Mouse (Mus musculus) B cell, adult 67 days (primary cell): ENCODE measurements around the gene Gm21903. TPM values are rescaled to one million over a fixed set of nuclear protein-coding genes. Genes with fewer than 3 reads are reported as not detected.

Experiments
- total RNA-seq, 2 experiments: library from RNA; stranded (reverse); gene quantifications; 4 replicates each; pipeline ENCODE4 v1.2.4; 2023

Gene Gm21903
- total RNA-seq, result not detected

GRCm38 (mm10) chr17:39043241-39043640 is at the start of gene Gm21903:
Gene Gm21903 (minus strand): TSS chr17:39043341.

GRCm38 (mm10) chr17:39076937-39077336 is 33.8 kb upstream of the Gm21903 start, which contains the start of gene Esp23:
Gene Esp23 (minus strand): TSS chr17:39077037.

GRCm38 (mm10) chr17:39036395-39036794 is 6.7 kb downstream of the Gm21903 start, which contains the start of gene Esp24:
Gene Esp24 (plus strand): TSS chr17:39036695.

Other genes with a start within 250 kb of the Gm21903 start
- not detected for gene Esp24, start 6.6 kb downstream of the Gm21903 start, total RNA-seq
- gene Esp23, start 33.7 kb upstream of the Gm21903 start, total RNA-seq, result not detected
- gene Esp22, start 52.0 kb upstream of the Gm21903 start, total RNA-seq, result not detected